Comparison of ENCODE assay signal across 31 mouse cellular contexts in genomic region chr7:47473904-47474303, GRCm38 (mm10). TPM values are rescaled to one million over a fixed set of nuclear protein-coding genes. Genes with fewer than 3 reads are reported as not detected.
"Had no signal": no experiment of that assay in that cellular context is flagged by ENCODE, and none has a peak within 500 bp of the region (broad histone marks: within the 10 kb centered on the region; RNA-seq: fewer than 3 reads in every experiment).

No protein-coding gene starts in this region.

RNA-seq across cellular contexts. Expression of gene Mrgpra2a, which starts 22.0 kb away (rescaled TPM):
- total RNA-seq: gastrocnemius, adult 2 months; gastrocnemius, postnatal 10 days; gastrocnemius, postnatal 25 days; gastrocnemius, postnatal 4 days; heart, adult 2 months; heart, postnatal 14 days; heart, postnatal 36 days; layer of hippocampus, adult 2 months; layer of hippocampus, postnatal 10 days; layer of hippocampus, postnatal 25 days; left cerebral cortex, adult 2 months; left cerebral cortex, postnatal 14 days; left cerebral cortex, postnatal 36 days had no signal
- polyA plus RNA-seq: frontal cortex, adult 2 months; heart, adult 2 months; heart, embryonic 11.5 days; heart, embryonic 13.5 days; heart, embryonic 15.5 days; heart, postnatal 0 days; hindbrain, embryonic 10.5 days; hindbrain, embryonic 12.5 days; hindbrain, embryonic 14.5 days; hindbrain, embryonic 16.5 days; inflammation-experienced regulatory T-cells, adult 6 months; intestine, embryonic 15.5 days; intestine, postnatal 0 days; kidney, embryonic 14.5 days; kidney, embryonic 16.5 days; limb, embryonic 10.5 days; limb, embryonic 12.5 days; limb, embryonic 14.5 days; liver, embryonic 11.5 days had no signal

RNA-seq across cellular contexts. Expression of gene Mrgpra2b, which starts 54.8 kb away (rescaled TPM):
- total RNA-seq: gastrocnemius, adult 2 months; gastrocnemius, postnatal 25 days; gastrocnemius, postnatal 4 days; heart, postnatal 14 days; heart, postnatal 36 days; layer of hippocampus, adult 2 months; layer of hippocampus, postnatal 10 days; layer of hippocampus, postnatal 25 days; left cerebral cortex, adult 2 months; left cerebral cortex, postnatal 14 days; left cerebral cortex, postnatal 36 days had no signal
- polyA plus RNA-seq: frontal cortex, adult 2 months; heart, adult 2 months; heart, embryonic 11.5 days; heart, embryonic 13.5 days; heart, postnatal 0 days; hindbrain, embryonic 10.5 days; hindbrain, embryonic 12.5 days; hindbrain, embryonic 14.5 days; hindbrain, embryonic 16.5 days; inflammation-experienced regulatory T-cells, adult 6 months; intestine, embryonic 15.5 days; intestine, postnatal 0 days; kidney, embryonic 14.5 days; kidney, embryonic 16.5 days; limb, embryonic 10.5 days; limb, embryonic 12.5 days had no signal
